Mouse (Mus musculus) stomach, embryonic 14.5 days (tissue): ENCODE measurements around the gene Pml. TPM values are rescaled to one million over a fixed set of nuclear protein-coding genes. Genes with fewer than 3 reads are reported as not detected.

Experiments
- ATAC-seq: fragments of 200-750 bp; cut with Nextera tagmentation; 2 replicates; pipeline ENCODE4 v1.8.0; 2017; ENCODE audit warnings: low read depth, moderate TSS enrichment; ENCODE audit not compliant: insufficient number of reproducible peaks, insufficient read depth, low FRiP score
- H3K27ac ChIP-seq: fragments of 300-500 bp; sonication (generic); 2 replicates; pipeline ENCODE4 v1.5.1; 2014; ENCODE audit warnings: mild to moderate bottlenecking, low read length, moderate library complexity, mixed read lengths
- H3K27me3 ChIP-seq: fragments of 300-500 bp; sonication (generic); 2 replicates; pipeline ENCODE4 v1.6.1; 2014; ENCODE audit warnings: low read length, control low read depth, mixed read lengths; ENCODE audit not compliant: control insufficient read depth, insufficient read depth
- H3K36me3 ChIP-seq: fragments of 300-500 bp; sonication (generic); 2 replicates; pipeline ENCODE4 v1.6.1; 2014; ENCODE audit warnings: mild to moderate bottlenecking, control low read depth, low read length, moderate library complexity, mixed read lengths; ENCODE audit not compliant: control insufficient read depth, insufficient read depth
- H3K4me1 ChIP-seq: fragments of 300-500 bp; sonication (generic); 2 replicates; pipeline ENCODE4 v1.6.1; 2014; ENCODE audit warnings: low read length, control low read depth, mixed read lengths; ENCODE audit not compliant: control insufficient read depth, insufficient read depth
- H3K4me2 ChIP-seq: fragments of 300-500 bp; sonication (generic); replicated peaks from 2 replicates; pipeline ENCODE4 v1.6.1; 2014; ENCODE audit warnings: low read depth, low read length, control low read depth
- H3K4me3 ChIP-seq: fragments of 300-500 bp; sonication (generic); 2 replicates; pipeline ENCODE4 v1.5.1; 2014; ENCODE audit warnings: low read depth, low read length, control low read depth
- H3K9ac ChIP-seq: fragments of 300-500 bp; sonication (generic); replicated peaks from 2 replicates; pipeline ENCODE4 v1.6.1; 2014; ENCODE audit warnings: low read depth, mild to moderate bottlenecking, control low read depth, low read length, moderate library complexity, mixed read lengths
- H3K9me3 ChIP-seq: fragments of 300-500 bp; sonication (generic); 2 replicates; pipeline ENCODE4 v1.6.1; 2016; ENCODE audit warnings: low read depth, low read length, control low read depth; ENCODE audit not compliant: control insufficient read depth
- whole genome bisulfite sequencing: fragments of 180-500 bp; shearing (Covaris S2); extraction: QIAGEN DNeasy Blood & Tissue Kit; methylation state at CpG from one replicate; pipeline ENCODE4 v1.1.7; 2014; 5-methylcytosine and 5-hydroxymethylcytosine counted together
- polyA plus RNA-seq: library from polyadenylated mRNA; unstranded; fragments of >200 nt; fragmentation: Nextera tagmentation; extraction: Ambion mirVana; gene quantifications from 2 replicates; pipeline ENCODE4 v1.2.1, GENCODE M21; 2014

Gene Pml
- polyA plus RNA-seq, 1 experiment from 2014 or later, result 17.2 TPM

- H3K9me3 ChIP-seq, result no peaks in the 10 kb centered on the region
- peaks cover 3% of the 10 kb centered on the region for H3K36me3 ChIP-seq
- H3K4me2 ChIP-seq, result no peak overlapping the region
- no peak overlapping the region for H3K27ac ChIP-seq
- no peak for ATAC-seq
- H3K9ac ChIP-seq, result no peak overlapping the region
- no peak overlapping the region for H3K4me3 ChIP-seq
- no peaks in the 10 kb centered on the region for H3K27me3 ChIP-seq
- H3K4me1 ChIP-seq, result 0 out of 2 replicates have a peak, but pooled peaks cover 3% of the 10 kb centered on the region
- 53% methylated on average over 7 of the region's 7 CpGs for WGBS
Observed at GRCm38 (mm10) chr9:58283431-58283830, 33.8 kb upstream of the Pml start.

GRCm38 (mm10) chr9:58281597-58281996 lies 32.0 kb upstream of the Pml start:
- Histone ChIP-seq H3K36me3 (no peaks in the 10 kb centered on the region), H3K9me3 (no peaks in the 10 kb centered on the region), H3K9ac (no peak overlapping the region), H3K4me3 (no peak overlapping the region), H3K4me2 (no peak overlapping the region), H3K27me3 (no peaks in the 10 kb centered on the region), H3K4me1 (0 out of 2 replicates have a peak, but pooled peaks cover 3% of the 10 kb centered on the region), H3K27ac (no peak overlapping the region)
- 62% methylated on average over 3 of the region's 3 CpGs for WGBS
- ATAC-seq, result no peak

- no peak overlapping the region for H3K4me2 ChIP-seq
- peak; percentile 74; the same call in 1 of the 2 replicates for ATAC-seq
- 39% methylated on average over 9 of the region's 9 CpGs for WGBS
- H3K27me3 ChIP-seq, result no peaks in the 10 kb centered on the region
- H3K4me3 ChIP-seq, result no peak overlapping the region
- no peaks in the 10 kb centered on the region for H3K36me3 ChIP-seq
- H3K9me3 ChIP-seq, result no peaks in the 10 kb centered on the region
- no peak overlapping the region for H3K9ac ChIP-seq
- H3K27ac ChIP-seq, result no peak overlapping the region
- peaks cover 7% of the 10 kb centered on the region for H3K4me1 ChIP-seq
Observed at GRCm38 (mm10) chr9:58280259-58281109, 30.9 kb upstream of the Pml start.

- Histone ChIP-seq H3K4me2 (no peak overlapping the region), H3K36me3 (no peaks in the 10 kb centered on the region), H3K4me3 (no peak overlapping the region), H3K27ac (no peak overlapping the region), H3K9ac (no peak overlapping the region), H3K27me3 (no peaks in the 10 kb centered on the region), H3K9me3 (no peaks in the 10 kb centered on the region), H3K4me1 (peaks cover 14% of the 10 kb centered on the region)
- 56% methylated on average over 5 of the region's 5 CpGs for WGBS
- ATAC-seq, result no peak
Observed at GRCm38 (mm10) chr9:58279780-58280179, 30.2 kb upstream of the Pml start.

GRCm38 (mm10) chr9:58278821-58279723 lies 29.5 kb upstream of the Pml start:
- 58% methylated on average over 4 of the region's 4 CpGs for WGBS
- H3K36me3 ChIP-seq, result no peaks in the 10 kb centered on the region
- no peak overlapping the region for H3K27ac ChIP-seq
- no peaks in the 10 kb centered on the region for H3K9me3 ChIP-seq
- peaks cover 15% of the 10 kb centered on the region for H3K4me1 ChIP-seq
- no peak for ATAC-seq
- no peak overlapping the region for H3K4me2 ChIP-seq
- no peak overlapping the region for H3K4me3 ChIP-seq
- H3K9ac ChIP-seq, result no peak overlapping the region
- no peaks in the 10 kb centered on the region for H3K27me3 ChIP-seq

- H3K36me3 ChIP-seq, result no peaks in the 10 kb centered on the region
- ATAC-seq, result no peak
- WGBS, result 90% methylated on average over 4 of the region's 4 CpGs
- H3K4me2 ChIP-seq, result no peak overlapping the region
- H3K27me3 ChIP-seq, result no peaks in the 10 kb centered on the region
- H3K9ac ChIP-seq, result no peak overlapping the region
- no peak overlapping the region for H3K4me3 ChIP-seq
- H3K27ac ChIP-seq, result no peak overlapping the region
- no peaks in the 10 kb centered on the region for H3K9me3 ChIP-seq
- peaks cover 15% of the 10 kb centered on the region for H3K4me1 ChIP-seq
Observed at GRCm38 (mm10) chr9:58278313-58278712, 28.7 kb upstream of the Pml start.

GRCm38 (mm10) chr9:58276346-58276745 lies 26.8 kb upstream of the Pml start:
- no peak overlapping the region for H3K4me3 ChIP-seq
- no peaks in the 10 kb centered on the region for H3K36me3 ChIP-seq
- no peaks in the 10 kb centered on the region for H3K27me3 ChIP-seq
- peaks cover 15% of the 10 kb centered on the region for H3K4me1 ChIP-seq
- no peak for ATAC-seq
- H3K9ac ChIP-seq, result no peak overlapping the region
- no peak overlapping the region for H3K4me2 ChIP-seq
- no peak overlapping the region for H3K27ac ChIP-seq
- 66% methylated on average over 5 of the region's 5 CpGs for WGBS
- no peaks in the 10 kb centered on the region for H3K9me3 ChIP-seq

GRCm38 (mm10) chr9:58275797-58276196 lies 26.2 kb upstream of the Pml start:
- Histone ChIP-seq H3K9ac (no peak overlapping the region), H3K27me3 (no peaks in the 10 kb centered on the region), H3K36me3 (no peaks in the 10 kb centered on the region), H3K4me2 (no peak overlapping the region), H3K4me3 (no peak overlapping the region), H3K4me1 (peaks cover 15% of the 10 kb centered on the region), H3K27ac (peak overlapping the region; percentile 56; the same call in 1 of the 2 replicates), H3K9me3 (no peaks in the 10 kb centered on the region)
- no peak for ATAC-seq
- 77% methylated on average over 3 of the region's 3 CpGs for WGBS
